Mouse (Mus musculus) ES-E14 (cell line): ENCODE measurements around the gene Ttn.

ENCODE experiments used
- CHD2 ChIP-seq: IDR thresholded peaks from 2 replicates; pipeline ENCODE4 v1.6.1; 2014; ENCODE audit warnings: mild to moderate bottlenecking, low read depth, low read length, inconsistent platforms
- HCFC1 ChIP-seq: IDR thresholded peaks from 2 replicates; pipeline ENCODE4 v1.6.1; 2012; ENCODE audit warnings: low read length, inconsistent platforms, borderline replicate concordance; ENCODE audit not compliant: insufficient read depth
- MAFK ChIP-seq: IDR thresholded peaks from 2 replicates; pipeline ENCODE4 v1.6.1; 2014; ENCODE audit warnings: mild to moderate bottlenecking, low read depth, low read length, inconsistent platforms; ENCODE audit not compliant: insufficient read depth
- ZC3H11A ChIP-seq: IDR thresholded peaks from 2 replicates; pipeline ENCODE4 v1.6.1; 2012; ENCODE audit warnings: low read depth, mild to moderate bottlenecking, inconsistent platforms, low read length, borderline replicate concordance
- ZNF384 ChIP-seq: IDR thresholded peaks from 2 replicates; pipeline ENCODE4 v1.6.1; 2012; ENCODE audit warnings: low read depth, low read length, inconsistent platforms

- TF ChIP-seq ZNF384: no peak
- TF ChIP-seq MAFK: no peak
- TF ChIP-seq CHD2: no peak
- no peak for TF ChIP-seq HCFC1
- TF ChIP-seq ZC3H11A: no peak
These were observed 306.9 kb downstream of the Ttn start for GRCm38 (mm10) chr2:76675451-76675850.
